Mouse (Mus musculus) CH12.LX (cell line): ENCODE measurements around the gene Gse1.

Source experiments
- MXI1 ChIP-seq: IDR thresholded peaks from 2 replicates; pipeline ENCODE4 v1.6.1; 2011; ENCODE audit warnings: mild to moderate bottlenecking, low read depth, low read length, improper control_type of control experiment
- TBP ChIP-seq: conservative IDR thresholded peaks from 2 replicates; pipeline ENCODE4 v1.6.1; 2011; ENCODE audit warnings: low read depth, low read length, improper control_type of control experiment

DNA sequence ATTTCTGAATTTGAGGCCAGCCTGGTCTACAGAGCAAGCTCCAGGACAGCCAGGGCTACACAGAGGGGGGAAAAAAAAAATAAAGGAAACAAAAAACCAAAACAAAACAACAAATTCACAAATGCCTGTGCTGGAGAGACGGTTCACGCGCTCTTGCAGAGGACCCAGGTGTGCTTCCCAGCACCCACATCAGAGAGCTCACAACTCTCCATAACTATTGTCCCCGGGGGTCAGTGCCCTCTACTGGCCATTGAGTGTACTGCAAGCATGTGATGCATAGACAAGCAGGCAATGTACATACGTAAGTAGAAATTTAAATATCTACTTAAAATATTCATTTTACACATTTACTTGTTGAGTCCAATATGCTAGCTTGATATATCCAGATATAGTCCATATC lies 366.3 kb downstream of the Gse1 start:
- TF ChIP-seq TBP: no peak
- TF ChIP-seq MXI1: no peak
